Mouse (Mus musculus): ENCODE results near the gene Pik3r6. TPM values are rescaled to one million over a fixed set of nuclear protein-coding genes. Genes with fewer than 3 reads are reported as not detected.

The Pik3r6 gene
- polyA plus RNA-seq, 1 experiment from 2014 or later: 3.7 TPM

- no peaks in the 10 kb centered on the region for H3K36me3 ChIP-seq (ENCODE audit: control insufficient read depth, insufficient read depth, low read length)
- no peaks in the 10 kb centered on the region for H3K4me1 ChIP-seq (ENCODE audit: control insufficient read depth, insufficient read depth, low read length)
- WGBS: 87% methylated on average over 6 of the region's 6 CpGs
- ATAC-seq (ENCODE audit: low FRiP score, low TSS enrichment): no peak
- no peak overlapping the region for H3K4me2 ChIP-seq (replicated peaks; ENCODE audit: low read depth, low read length)
- H3K4me3 ChIP-seq (ENCODE audit: low read length): no peak overlapping the region
- no peak overlapping the region for H3K27ac ChIP-seq (ENCODE audit: low read depth, low read length)
- no peaks in the 10 kb centered on the region for H3K27me3 ChIP-seq (ENCODE audit: control insufficient read depth, insufficient read depth, low read length)
- no peak overlapping the region for H3K9ac ChIP-seq (ENCODE audit: low read depth, low read length)
- H3K9me3 ChIP-seq (ENCODE audit: control insufficient read depth, low read length): no peaks in the 10 kb centered on the region
Observed at GRCm38 (mm10) chr11:68533971-68534475, 31.2 kb downstream of the Pik3r6 start.

- Histone ChIP-seq H3K36me3 (ENCODE audit: control insufficient read depth, insufficient read depth, low read length) (no peaks in the 10 kb centered on the region), H3K4me1 (ENCODE audit: control insufficient read depth, insufficient read depth, low read length) (no peaks in the 10 kb centered on the region), H3K9ac (ENCODE audit: low read depth, low read length) (no peak overlapping the region), H3K9me3 (ENCODE audit: control insufficient read depth, low read length) (no peaks in the 10 kb centered on the region), H3K4me2 (replicated peaks; ENCODE audit: low read depth, low read length) (no peak overlapping the region), H3K27me3 (ENCODE audit: control insufficient read depth, insufficient read depth, low read length) (no peaks in the 10 kb centered on the region), H3K4me3 (ENCODE audit: low read length) (no peak overlapping the region), H3K27ac (ENCODE audit: low read depth, low read length) (no peak overlapping the region)
- WGBS: 81% methylated on average over 4 of the region's 4 CpGs
- no peak for ATAC-seq (ENCODE audit: low FRiP score, low TSS enrichment)
Observed at GRCm38 (mm10) chr11:68536026-68536425, 33.2 kb downstream of the Pik3r6 start.

GRCm38 (mm10) chr11:68536465-68536864 is 33.6 kb downstream of the Pik3r6 start:
- Histone ChIP-seq H3K27me3 (ENCODE audit: control insufficient read depth, insufficient read depth, low read length) (no peaks in the 10 kb centered on the region), H3K9ac (ENCODE audit: low read depth, low read length) (no peak overlapping the region), H3K9me3 (ENCODE audit: control insufficient read depth, low read length) (no peaks in the 10 kb centered on the region), H3K4me1 (ENCODE audit: control insufficient read depth, insufficient read depth, low read length) (no peaks in the 10 kb centered on the region), H3K4me2 (replicated peaks; ENCODE audit: low read depth, low read length) (no peak overlapping the region), H3K36me3 (ENCODE audit: control insufficient read depth, insufficient read depth, low read length) (no peaks in the 10 kb centered on the region), H3K27ac (ENCODE audit: low read depth, low read length) (no peak overlapping the region), H3K4me3 (ENCODE audit: low read length) (no peak overlapping the region)
- 43% methylated on average over 4 of the region's 4 CpGs for WGBS
- no peak; the same call in 1 of the 2 replicates for ATAC-seq (ENCODE audit: low FRiP score, low TSS enrichment)

- no peaks in the 10 kb centered on the region for H3K27me3 ChIP-seq (ENCODE audit: control insufficient read depth, insufficient read depth, low read length)
- no peak overlapping the region for H3K4me3 ChIP-seq (ENCODE audit: low read length)
- WGBS: 70% methylated on average over 5 of the region's 5 CpGs
- H3K36me3 ChIP-seq (ENCODE audit: control insufficient read depth, insufficient read depth, low read length): no peaks in the 10 kb centered on the region
- no peak overlapping the region for H3K9ac ChIP-seq (ENCODE audit: low read depth, low read length)
- no peak for ATAC-seq (ENCODE audit: low FRiP score, low TSS enrichment)
- no peak overlapping the region for H3K4me2 ChIP-seq (replicated peaks; ENCODE audit: low read depth, low read length)
- no peak overlapping the region for H3K27ac ChIP-seq (ENCODE audit: low read depth, low read length)
- no peaks in the 10 kb centered on the region for H3K4me1 ChIP-seq (ENCODE audit: control insufficient read depth, insufficient read depth, low read length)
- H3K9me3 ChIP-seq (ENCODE audit: control insufficient read depth, low read length): no peaks in the 10 kb centered on the region
Observed at GRCm38 (mm10) chr11:68539621-68540020, 36.8 kb downstream of the Pik3r6 start.

- Histone ChIP-seq H3K27me3 (ENCODE audit: control insufficient read depth, insufficient read depth, low read length) (no peaks in the 10 kb centered on the region), H3K4me1 (ENCODE audit: control insufficient read depth, insufficient read depth, low read length) (0 out of 2 replicates have a peak, but pooled peaks cover 7% of the 10 kb centered on the region), H3K36me3 (ENCODE audit: control insufficient read depth, insufficient read depth, low read length) (no peaks in the 10 kb centered on the region), H3K4me2 (replicated peaks; ENCODE audit: low read depth, low read length) (no peak overlapping the region; the same call in 1 of the 2 replicates), H3K27ac (ENCODE audit: low read depth, low read length) (no peak overlapping the region), H3K4me3 (ENCODE audit: low read length) (no peak overlapping the region), H3K9me3 (ENCODE audit: control insufficient read depth, low read length) (no peaks in the 10 kb centered on the region), H3K9ac (ENCODE audit: low read depth, low read length) (no peak overlapping the region)
- 0 out of 2 replicates have a peak, but pooled peaks have one; percentile 60 for ATAC-seq (ENCODE audit: low FRiP score, low TSS enrichment)
- WGBS: 10% methylated on average over 8 of the region's 8 CpGs
Observed at GRCm38 (mm10) chr11:68544554-68544953, 41.7 kb downstream of the Pik3r6 start.

- 49% methylated on average over 7 of the region's 7 CpGs for whole genome bisulfite sequencing
- ATAC-seq (ENCODE audit: low FRiP score, low TSS enrichment): no peak
- H3K4me1 ChIP-seq (ENCODE audit: control insufficient read depth, insufficient read depth, low read length): 0 out of 2 replicates have a peak, but pooled peaks cover 7% of the 10 kb centered on the region
- H3K9ac ChIP-seq (ENCODE audit: low read depth, low read length): no peak overlapping the region
- H3K4me2 ChIP-seq (replicated peaks; ENCODE audit: low read depth, low read length): no peak overlapping the region
- H3K36me3 ChIP-seq (ENCODE audit: control insufficient read depth, insufficient read depth, low read length): no peaks in the 10 kb centered on the region
- H3K9me3 ChIP-seq (ENCODE audit: control insufficient read depth, low read length): no peaks in the 10 kb centered on the region
- no peaks in the 10 kb centered on the region for H3K27me3 ChIP-seq (ENCODE audit: control insufficient read depth, insufficient read depth, low read length)
- no peak overlapping the region for H3K27ac ChIP-seq (ENCODE audit: low read depth, low read length)
- no peak overlapping the region for H3K4me3 ChIP-seq (ENCODE audit: low read length)
Observed at GRCm38 (mm10) chr11:68545172-68545571, 42.4 kb downstream of the Pik3r6 start.

- Histone ChIP-seq H3K9me3 (ENCODE audit: control insufficient read depth, low read length) (no peaks in the 10 kb centered on the region), H3K27ac (ENCODE audit: low read depth, low read length) (no peak overlapping the region), H3K27me3 (ENCODE audit: control insufficient read depth, insufficient read depth, low read length) (no peaks in the 10 kb centered on the region), H3K4me2 (replicated peaks; ENCODE audit: low read depth, low read length) (no peak overlapping the region), H3K4me3 (ENCODE audit: low read length) (no peak overlapping the region), H3K4me1 (ENCODE audit: control insufficient read depth, insufficient read depth, low read length) (peaks cover 7% of the 10 kb centered on the region; the same call in 1 of the 2 replicates), H3K9ac (ENCODE audit: low read depth, low read length) (no peak overlapping the region), H3K36me3 (ENCODE audit: control insufficient read depth, insufficient read depth, low read length) (no peaks in the 10 kb centered on the region)
- ATAC-seq (ENCODE audit: low FRiP score, low TSS enrichment): no peak
- WGBS: 77% methylated on average over 8 of the region's 8 CpGs
Observed at GRCm38 (mm10) chr11:68545682-68546222, 42.9 kb downstream of the Pik3r6 start.

GRCm38 (mm10) chr11:68547484-68547883 is 44.7 kb downstream of the Pik3r6 start:
- no peak for ATAC-seq (ENCODE audit: low FRiP score, low TSS enrichment)
- 62% methylated on average over 2 of the region's 2 CpGs for WGBS
- no peaks in the 10 kb centered on the region for H3K36me3 ChIP-seq (ENCODE audit: control insufficient read depth, insufficient read depth, low read length)

GRCm38 (mm10) chr11:68549597-68549996 is 46.8 kb downstream of the Pik3r6 start:
- ATAC-seq (ENCODE audit: low FRiP score, low TSS enrichment): no peak
- Histone ChIP-seq H3K27ac (ENCODE audit: low read depth, low read length) (no peak overlapping the region), H3K4me2 (replicated peaks; ENCODE audit: low read depth, low read length) (no peak overlapping the region), H3K9ac (ENCODE audit: low read depth, low read length) (no peak overlapping the region), H3K9me3 (ENCODE audit: control insufficient read depth, low read length) (no peaks in the 10 kb centered on the region), H3K4me3 (ENCODE audit: low read length) (no peak overlapping the region), H3K27me3 (ENCODE audit: control insufficient read depth, insufficient read depth, low read length) (no peaks in the 10 kb centered on the region), H3K4me1 (ENCODE audit: control insufficient read depth, insufficient read depth, low read length) (peaks cover 7% of the 10 kb centered on the region; the same call in 1 of the 2 replicates), H3K36me3 (ENCODE audit: control insufficient read depth, insufficient read depth, low read length) (no peaks in the 10 kb centered on the region)
- WGBS: 56% methylated on average over 3 of the region's 3 CpGs

More at GRCm38 (mm10) chr11:68547484-68547883, 44.7 kb downstream of the Pik3r6 start:
- no peak overlapping the region for H3K4me2 ChIP-seq (replicated peaks; ENCODE audit: low read depth, low read length)
- H3K9me3 ChIP-seq (ENCODE audit: control insufficient read depth, low read length): no peaks in the 10 kb centered on the region
- no peaks in the 10 kb centered on the region for H3K27me3 ChIP-seq (ENCODE audit: control insufficient read depth, insufficient read depth, low read length)
- H3K27ac ChIP-seq (ENCODE audit: low read depth, low read length): no peak overlapping the region
- peaks cover 7% of the 10 kb centered on the region; the same call in 1 of the 2 replicates for H3K4me1 ChIP-seq (ENCODE audit: control insufficient read depth, insufficient read depth, low read length)
- H3K4me3 ChIP-seq (ENCODE audit: low read length): no peak overlapping the region
- no peak overlapping the region for H3K9ac ChIP-seq (ENCODE audit: low read depth, low read length)
